Mouse (Mus musculus) urinary bladder, postnatal 14 days (tissue): Measurements from ENCODE around the gene Gmpr.
"Not testable (repeated sequence)": the region's sequence is repeated elsewhere in the genome, so short reads cannot be mapped to it uniquely, and the experiment has no call there.

Experiments
- DNase-seq: peaks from one replicate; pipeline ENCODE4 v3.0.0; 2021; ENCODE audit warnings: low spot score

The Gmpr gene

GRCm38 (mm10) chr13:45507274-45508229 is at the start of gene Gmpr:
Gene Gmpr, plus strand, starts transcription at chr13:45507444.
- peak; percentile 81 for DNase-seq

GRCm38 (mm10) chr13:45457459-45457858 is 49.8 kb upstream of the Gmpr start:
- no peak for DNase-seq

- no peak for DNase-seq
Observed at GRCm38 (mm10) chr13:45460177-45460576, 47.1 kb upstream of the Gmpr start.

- no peak for DNase-seq
Observed at GRCm38 (mm10) chr13:45461370-45461958, 45.8 kb upstream of the Gmpr start.

- no peak for DNase-seq
Observed at GRCm38 (mm10) chr13:45465616-45466015, 41.6 kb upstream of the Gmpr start.

GRCm38 (mm10) chr13:45466031-45466519 is 41.2 kb upstream of the Gmpr start:
- no peak for DNase-seq

GRCm38 (mm10) chr13:45468751-45469150 is 38.5 kb upstream of the Gmpr start:
- no peak for DNase-seq

- peak; percentile 47 for DNase-seq
Observed at GRCm38 (mm10) chr13:45469481-45470301, 37.6 kb upstream of the Gmpr start.

- no peak for DNase-seq
Observed at GRCm38 (mm10) chr13:45473311-45473710, 33.9 kb upstream of the Gmpr start.

- no peak for DNase-seq
Observed at GRCm38 (mm10) chr13:45475297-45475696, 31.9 kb upstream of the Gmpr start.

- peak; percentile 64 for DNase-seq
Observed at GRCm38 (mm10) chr13:45477183-45477582, 30.1 kb upstream of the Gmpr start.

GRCm38 (mm10) chr13:45479951-45480350 is 27.3 kb upstream of the Gmpr start:
- DNase-seq = no peak

- DNase-seq = no peak
Observed at GRCm38 (mm10) chr13:45483215-45483614, 24.0 kb upstream of the Gmpr start.

- DNase-seq = not testable (repeated sequence)
Observed at GRCm38 (mm10) chr13:45483949-45484348, 23.3 kb upstream of the Gmpr start.

GRCm38 (mm10) chr13:45485602-45486001 is 21.6 kb upstream of the Gmpr start:
- DNase-seq = no peak

GRCm38 (mm10) chr13:45486598-45486997 is 20.6 kb upstream of the Gmpr start:
- DNase-seq = peak; percentile 33

- DNase-seq = no peak
Observed at GRCm38 (mm10) chr13:45491991-45492732, 15.1 kb upstream of the Gmpr start.

GRCm38 (mm10) chr13:45493846-45494245 is 13.4 kb upstream of the Gmpr start:
- no peak for DNase-seq

GRCm38 (mm10) chr13:45498623-45499022 is 8.6 kb upstream of the Gmpr start:
- no peak for DNase-seq

- DNase-seq = no peak
Observed at GRCm38 (mm10) chr13:45499391-45499790, 7.9 kb upstream of the Gmpr start.

- DNase-seq = no peak
Observed at GRCm38 (mm10) chr13:45499906-45500305, 7.3 kb upstream of the Gmpr start.
